Mouse (Mus musculus): Measurements from ENCODE around the gene Smagp.
"Not testable (repeated sequence)": the region's sequence is repeated elsewhere in the genome, so short reads cannot be mapped to it uniquely, and the experiment has no call there.

Gene Smagp

GRCm38 (mm10) chr15:100627287-100627686 lies 9.5 kb downstream of the Smagp start:
- DNase-seq (ENCODE audit: low spot score): no peak

DNA sequence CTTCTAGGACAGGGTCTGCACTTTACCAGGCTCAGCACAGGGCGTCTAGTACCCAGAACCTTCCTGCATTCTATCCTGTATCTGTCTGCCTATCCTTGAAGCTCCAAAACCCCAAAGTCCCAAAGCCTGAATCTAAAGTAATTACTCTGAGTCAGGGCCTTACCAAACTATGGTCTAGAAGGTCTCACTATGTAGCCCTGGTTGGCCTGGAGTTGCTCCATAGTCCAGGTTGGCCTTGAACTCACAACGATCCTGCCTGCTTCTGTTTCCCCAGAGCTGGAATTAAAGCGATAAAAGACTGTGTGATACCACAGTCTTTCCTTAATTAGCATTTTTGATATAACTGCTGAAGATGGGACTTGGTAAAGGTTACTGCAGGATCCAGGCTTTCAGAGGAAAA lies 12.3 kb downstream of the Smagp start:
- no peak for DNase-seq (ENCODE audit: low spot score)

DNA sequence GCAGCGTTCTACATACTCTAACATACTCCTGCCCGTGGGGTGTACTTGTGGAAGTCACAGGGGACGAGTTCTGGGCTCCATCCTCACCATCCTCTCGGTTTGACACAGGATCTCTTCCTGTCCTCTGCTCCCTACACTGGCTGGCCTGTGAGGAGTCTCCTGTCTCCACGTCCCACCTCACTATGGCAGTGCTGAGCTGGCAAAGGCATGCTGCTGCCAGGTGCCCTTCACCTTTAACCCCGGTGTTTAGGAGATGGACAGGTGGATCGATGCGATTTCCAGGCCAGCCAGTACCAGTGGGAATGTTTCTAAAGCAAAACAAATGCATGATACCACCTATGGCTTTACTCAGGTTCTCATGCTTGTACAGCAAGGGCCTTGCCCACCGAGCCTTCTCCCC lies 13.0 kb downstream of the Smagp start:
- no peak for DNase-seq (ENCODE audit: low spot score)

DNA sequence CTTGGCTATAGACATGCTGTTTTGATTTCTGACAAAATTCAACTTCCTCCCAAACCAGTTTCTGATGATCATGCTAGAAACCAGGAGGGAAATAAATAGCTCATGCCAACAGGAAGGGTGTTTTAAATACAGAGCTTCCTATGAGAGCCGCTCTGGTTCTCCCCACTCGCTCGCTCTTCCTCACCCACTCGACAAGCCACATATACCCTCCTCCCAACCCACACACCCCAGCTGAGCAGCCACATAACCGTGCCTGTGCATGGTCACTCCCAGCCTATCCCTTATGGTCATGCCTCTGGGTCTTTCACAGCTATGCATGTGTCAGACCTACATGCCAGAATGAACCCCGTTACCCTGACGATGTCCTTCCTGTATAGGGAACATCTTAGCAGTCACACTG lies 14.6 kb downstream of the Smagp start:
- no peak for DNase-seq (ENCODE audit: low spot score)

DNA sequence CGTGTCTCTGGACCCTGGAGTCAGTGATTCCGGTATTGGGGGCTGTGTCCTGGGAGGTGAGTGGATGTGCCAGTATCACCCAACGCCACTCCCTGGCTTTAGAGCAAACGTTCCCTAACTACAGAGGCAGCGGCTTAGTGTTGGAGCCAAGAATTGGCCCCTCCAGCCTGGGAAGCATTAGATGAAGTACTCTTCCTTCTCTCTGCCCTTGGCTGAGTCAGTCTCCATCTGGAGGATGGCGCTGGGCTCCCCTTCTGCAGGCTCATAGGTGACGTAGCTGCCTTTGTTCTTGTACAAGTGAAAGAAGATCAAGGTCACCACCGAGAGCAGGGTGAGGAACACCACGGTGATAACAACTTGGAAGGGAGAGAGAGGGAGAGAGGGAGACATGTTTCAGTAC lies 15.1 kb downstream of the Smagp start:
- not testable (repeated sequence) for DNase-seq (ENCODE audit: low spot score)

DNA sequence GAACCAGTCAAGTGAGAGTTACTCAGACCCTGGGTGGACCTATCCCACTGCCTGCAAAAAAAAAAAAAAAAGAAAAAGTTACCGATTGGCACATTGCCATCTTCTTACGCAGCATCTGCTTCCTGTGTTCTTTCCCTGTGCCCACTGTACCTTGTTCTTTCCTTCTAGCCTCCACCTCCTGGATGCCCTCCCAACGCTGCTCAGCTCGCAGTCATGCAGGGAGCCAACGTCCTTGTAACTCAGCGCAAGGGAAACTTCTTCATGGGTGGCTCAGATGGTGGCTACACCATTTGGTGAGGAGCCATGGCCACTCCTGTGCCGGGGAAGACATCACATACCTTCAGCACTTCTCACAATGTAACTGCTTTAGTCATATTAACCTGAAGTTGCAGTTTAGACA lies 17.5 kb downstream of the Smagp start:
- DNase-seq (ENCODE audit: low spot score): no peak

GRCm38 (mm10) chr15:100616221-100616620 lies 20.5 kb downstream of the Smagp start:
- no peak for DNase-seq (ENCODE audit: low spot score)

DNA sequence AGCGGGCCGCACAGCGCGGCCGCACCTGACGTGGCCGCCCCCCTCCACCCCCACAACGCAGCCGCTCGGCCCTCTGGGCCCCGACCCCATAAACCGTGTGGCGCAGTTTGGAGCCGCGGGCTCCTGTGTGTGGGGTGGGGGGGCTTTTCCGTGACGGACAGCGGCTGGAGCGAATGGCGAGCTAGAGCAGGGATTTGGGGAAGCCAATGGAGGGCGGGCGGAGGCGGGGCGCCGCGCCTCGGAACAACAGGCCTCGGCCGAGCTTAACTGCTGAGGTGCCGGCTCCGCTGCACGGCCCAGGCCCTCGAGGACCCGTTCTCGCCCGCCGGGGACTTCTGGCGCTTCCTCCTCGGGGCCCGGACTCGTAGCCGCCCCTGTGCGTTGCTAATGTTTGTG lies 20.9 kb downstream of the Smagp start:
- DNase-seq (ENCODE audit: low spot score): peak; percentile 83

GRCm38 (mm10) chr15:100614996-100615824 lies 21.5 kb downstream of the Smagp start, which contains the start of gene Dazap2:
Gene Dazap2 (plus strand): TSS chr15:100615349.
- DNase-seq (ENCODE audit: low spot score): peak; percentile 97

- DNase-seq (ENCODE audit: low spot score): no peak
Observed at GRCm38 (mm10) chr15:100614218-100614995, 22.3 kb downstream of the Smagp start.

DNA sequence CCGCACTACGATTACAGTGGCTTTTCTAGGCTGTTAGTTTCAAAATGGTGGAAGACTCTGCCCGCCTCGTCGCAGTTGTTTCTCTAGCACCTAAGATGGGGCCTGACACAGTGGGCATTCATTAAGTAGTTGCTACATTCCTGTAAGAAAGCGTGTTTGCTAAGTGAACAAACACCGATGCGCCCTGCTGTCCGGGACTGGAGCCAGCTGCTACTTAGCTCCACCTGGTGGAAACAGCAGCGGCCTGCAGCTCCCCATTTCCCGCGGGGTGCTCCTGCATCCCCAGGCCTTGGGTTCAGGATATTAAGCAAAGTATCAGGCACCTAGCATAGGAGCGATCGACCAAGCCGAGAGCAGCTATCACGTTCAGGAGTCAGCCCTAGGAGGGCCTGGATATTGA lies 23.2 kb downstream of the Smagp start:
- DNase-seq (ENCODE audit: low spot score): peak; percentile 37

GRCm38 (mm10) chr15:100612432-100612831 lies 24.3 kb downstream of the Smagp start:
- DNase-seq (ENCODE audit: low spot score): no peak

GRCm38 (mm10) chr15:100611951-100612350 lies 24.8 kb downstream of the Smagp start:
- no peak for DNase-seq (ENCODE audit: low spot score)

- not testable (repeated sequence) for DNase-seq (ENCODE audit: low spot score)
Observed at GRCm38 (mm10) chr15:100606677-100607076, 30.1 kb downstream of the Smagp start.

DNA sequence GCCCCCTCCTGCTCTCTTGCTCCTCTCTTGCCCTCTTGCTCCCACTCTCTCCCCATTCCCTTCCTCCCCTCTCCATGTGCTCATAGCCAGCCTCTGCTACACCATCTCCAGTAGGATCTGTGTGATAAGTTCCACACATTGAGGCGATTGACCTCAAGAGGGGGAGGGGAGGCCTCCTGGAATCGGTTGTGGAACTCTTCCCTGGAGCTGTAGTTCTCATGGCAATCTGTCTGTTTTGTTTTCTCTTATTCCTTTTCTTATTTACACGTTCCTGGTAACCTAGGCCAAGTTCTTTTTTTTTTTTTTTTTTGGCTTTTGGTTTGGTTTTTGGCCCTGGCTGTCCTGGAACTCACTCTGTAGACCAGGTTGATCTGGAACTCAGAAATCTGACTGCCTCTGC lies 35.1 kb downstream of the Smagp start:
- DNase-seq (ENCODE audit: low spot score): no peak

GRCm38 (mm10) chr15:100600696-100601272 lies 36.0 kb downstream of the Smagp start:
- DNase-seq (ENCODE audit: low spot score): no peak

- DNase-seq (ENCODE audit: low spot score): peak; percentile 49
Observed at GRCm38 (mm10) chr15:100600047-100600695, 36.6 kb downstream of the Smagp start.

DNA sequence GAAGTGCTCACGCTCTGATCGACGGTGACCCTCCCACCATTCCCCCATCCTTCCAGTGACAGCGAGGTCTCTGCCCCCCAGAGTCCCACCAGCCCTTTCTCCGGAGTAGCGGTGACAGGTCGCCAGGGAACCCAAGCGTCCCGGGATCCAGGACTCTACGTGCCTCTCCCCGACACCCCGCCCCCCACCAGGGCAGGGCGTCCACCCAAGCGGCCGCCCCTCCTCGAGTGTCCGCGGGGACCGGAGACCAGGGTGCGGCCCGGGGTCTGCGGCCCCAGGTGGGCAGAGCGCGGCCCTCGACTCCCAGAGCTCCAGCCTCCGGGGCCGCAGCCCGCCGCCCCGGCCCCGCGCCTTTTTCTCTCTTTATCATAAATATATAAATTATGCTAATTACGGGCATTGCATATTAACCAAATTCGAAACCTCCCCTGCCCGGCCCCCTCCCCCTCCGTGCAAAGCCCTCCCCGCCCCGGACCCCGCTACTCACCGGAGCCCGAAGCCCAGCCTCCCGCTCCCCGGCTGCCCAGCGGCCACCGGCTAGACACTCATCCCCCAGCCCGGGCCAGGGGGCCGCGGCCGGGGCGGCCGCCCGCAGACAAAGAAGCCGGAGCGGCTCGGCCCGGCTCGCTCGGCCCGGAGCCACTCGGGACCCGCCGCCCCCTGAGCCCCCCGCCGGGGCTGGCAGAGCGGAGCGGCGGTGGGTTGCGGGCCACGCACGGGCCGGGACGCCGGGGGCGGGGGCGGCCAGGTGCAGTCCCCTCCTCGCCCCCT lies 37.3 kb downstream of the Smagp start, which contains the start of gene Pou6f1:
Pou6f1 (minus strand) TSS at position 709 of the 771 bp plus-strand sequence.
- DNase-seq (ENCODE audit: low spot score): no peak

GRCm38 (mm10) chr15:100598883-100599275 lies 37.9 kb downstream of the Smagp start:
- DNase-seq (ENCODE audit: low spot score): peak; percentile 24

DNA sequence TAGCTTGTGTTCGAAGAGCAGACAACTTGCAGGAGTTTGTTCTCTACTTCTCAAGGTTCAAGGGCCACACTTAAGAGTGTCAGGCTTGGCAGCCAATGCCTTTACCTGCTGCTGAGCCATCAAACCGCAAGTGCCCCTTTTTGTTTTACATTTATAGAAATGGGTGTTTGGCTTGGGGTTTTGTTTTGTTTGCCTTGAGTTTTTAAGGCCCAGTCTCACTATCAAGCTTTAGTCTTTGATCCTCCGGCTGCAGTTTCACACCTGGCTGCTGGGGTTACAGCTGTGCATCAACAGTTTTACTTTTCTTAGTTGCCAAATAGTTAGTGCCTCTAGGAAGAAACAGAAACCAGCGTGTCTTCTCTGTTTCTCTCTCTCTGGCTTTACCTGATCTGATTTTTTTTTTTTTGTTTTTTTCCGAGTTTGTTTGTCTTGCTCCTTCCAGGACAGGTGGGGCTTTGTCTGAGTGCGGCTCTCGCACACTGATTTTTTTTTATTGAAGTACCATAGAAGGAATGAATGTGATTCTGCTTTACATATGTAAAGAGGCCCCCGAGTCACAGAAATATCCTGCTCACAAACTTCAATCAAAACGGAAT lies 38.4 kb downstream of the Smagp start:
- no peak for DNase-seq (ENCODE audit: low spot score)

GRCm38 (mm10) chr15:100592817-100593216 lies 43.9 kb downstream of the Smagp start:
- DNase-seq (ENCODE audit: low spot score): no peak

Data from ovary, adult 18-20 months (tissue).